Mouse (Mus musculus) CH12F3 (cell line): ENCODE measurements around the gene Commd3.

Experiments
- in situ Hi-C: fragments of 300-500 bp; cut with MboI; formaldehyde crosslinking; loops from 2 replicates; pipeline ENCODE4 v1.14.3; 2020; ENCODE audit warnings: low sequenced_read_pairs

Gene Commd3

GRCm38 (mm10) chr2:18686826-18687519 is 14.8 kb downstream of the Commd3 start:
- in situ Hi-C loops = no loop called here

GRCm38 (mm10) chr2:18687671-18688170 is 15.5 kb downstream of the Commd3 start:
- in situ Hi-C loops = no loop called here

- in situ Hi-C loops = no loop called here
Observed at GRCm38 (mm10) chr2:18688286-18688685, 16.1 kb downstream of the Commd3 start.

GRCm38 (mm10) chr2:18688708-18689063 is 16.5 kb downstream of the Commd3 start:
- in situ Hi-C loops = no loop called here

DNA sequence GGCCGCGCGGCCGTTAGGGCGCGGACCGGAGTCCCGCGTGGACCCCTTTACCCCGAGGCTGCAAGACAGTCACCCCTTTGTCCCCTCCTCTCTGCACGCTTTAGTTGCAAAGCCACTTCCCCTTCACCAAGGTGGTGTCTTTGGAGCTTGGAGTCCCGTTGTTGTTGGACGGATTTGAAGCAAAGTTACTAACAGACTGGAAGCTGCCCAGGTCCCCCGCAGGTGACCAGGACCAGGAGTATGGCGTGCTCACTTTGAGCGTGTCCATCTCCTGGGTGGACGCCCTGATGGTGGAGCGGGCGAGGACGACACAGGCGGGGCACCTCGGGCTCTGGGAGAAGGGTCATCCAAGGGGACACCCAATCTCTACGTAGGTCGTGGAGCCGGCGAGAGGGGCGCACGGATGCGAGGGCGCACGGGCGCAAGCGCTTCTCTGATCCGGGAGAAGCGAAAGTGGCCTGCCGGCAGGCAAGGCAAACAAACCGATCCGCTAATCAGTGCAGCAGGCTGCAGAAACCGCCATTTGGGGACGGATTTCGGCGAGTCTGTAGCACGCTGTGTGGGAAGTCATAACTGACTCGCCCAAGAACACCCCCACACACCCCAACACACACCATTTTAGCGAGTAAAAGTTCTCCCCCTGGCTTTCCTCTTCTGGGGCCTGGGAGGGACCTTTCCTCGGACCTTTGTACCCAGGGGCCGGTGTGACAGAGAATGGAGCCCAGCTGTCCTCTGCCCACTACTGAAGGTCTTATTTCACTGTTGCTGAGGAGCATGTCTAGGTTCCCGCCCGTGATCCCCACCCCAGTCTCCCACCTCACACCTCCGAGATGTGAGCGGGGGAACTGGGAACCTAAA is 17.1 kb downstream of the Commd3 start:
- in situ Hi-C loops = no loop called here

- in situ Hi-C loops = no loop called here
Observed at GRCm38 (mm10) chr2:18690055-18690691, 18.0 kb downstream of the Commd3 start.

DNA sequence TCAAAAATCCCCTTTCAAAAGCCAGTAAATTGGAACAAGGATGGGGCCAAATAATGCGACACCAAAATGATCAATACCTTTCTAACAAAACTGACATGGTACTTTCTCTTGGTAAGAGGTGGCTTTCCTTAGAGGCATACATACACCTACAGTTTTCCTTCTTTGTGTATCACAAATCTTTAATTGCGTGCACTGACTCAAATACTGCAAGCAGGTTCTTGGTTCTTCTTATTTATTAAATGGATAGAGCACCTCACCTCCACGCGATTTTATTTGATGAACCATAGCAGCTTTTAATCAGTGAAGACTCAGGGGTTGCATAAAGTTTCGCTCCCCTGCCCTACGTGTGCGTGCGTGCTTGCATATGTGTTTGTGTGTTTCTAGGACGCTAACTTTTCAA is 18.6 kb downstream of the Commd3 start:
- in situ Hi-C loops = no loop called here

- in situ Hi-C loops = no loop called here
Observed at GRCm38 (mm10) chr2:18692031-18692430, 19.8 kb downstream of the Commd3 start.

- in situ Hi-C loops = no loop called here
Observed at GRCm38 (mm10) chr2:18692548-18692947, 20.4 kb downstream of the Commd3 start.

DNA sequence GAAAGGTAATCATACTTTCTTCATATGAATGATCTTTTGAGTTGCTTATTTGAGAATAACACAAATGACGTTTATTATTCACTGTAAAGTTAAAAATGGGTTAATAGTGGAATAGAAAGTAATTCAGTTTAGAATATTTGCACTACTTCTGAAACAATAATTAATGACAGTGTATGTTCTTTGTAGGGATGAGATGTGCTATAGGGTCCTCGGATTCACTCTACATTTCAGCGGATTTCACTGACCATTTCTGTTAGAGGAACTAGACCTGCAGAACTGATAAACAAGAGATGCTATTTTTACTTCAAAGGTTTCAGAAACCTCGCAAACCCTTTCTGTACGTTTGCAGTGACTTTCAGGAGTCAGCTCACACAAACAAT is 21.3 kb downstream of the Commd3 start:
- in situ Hi-C loops = no loop called here

DNA sequence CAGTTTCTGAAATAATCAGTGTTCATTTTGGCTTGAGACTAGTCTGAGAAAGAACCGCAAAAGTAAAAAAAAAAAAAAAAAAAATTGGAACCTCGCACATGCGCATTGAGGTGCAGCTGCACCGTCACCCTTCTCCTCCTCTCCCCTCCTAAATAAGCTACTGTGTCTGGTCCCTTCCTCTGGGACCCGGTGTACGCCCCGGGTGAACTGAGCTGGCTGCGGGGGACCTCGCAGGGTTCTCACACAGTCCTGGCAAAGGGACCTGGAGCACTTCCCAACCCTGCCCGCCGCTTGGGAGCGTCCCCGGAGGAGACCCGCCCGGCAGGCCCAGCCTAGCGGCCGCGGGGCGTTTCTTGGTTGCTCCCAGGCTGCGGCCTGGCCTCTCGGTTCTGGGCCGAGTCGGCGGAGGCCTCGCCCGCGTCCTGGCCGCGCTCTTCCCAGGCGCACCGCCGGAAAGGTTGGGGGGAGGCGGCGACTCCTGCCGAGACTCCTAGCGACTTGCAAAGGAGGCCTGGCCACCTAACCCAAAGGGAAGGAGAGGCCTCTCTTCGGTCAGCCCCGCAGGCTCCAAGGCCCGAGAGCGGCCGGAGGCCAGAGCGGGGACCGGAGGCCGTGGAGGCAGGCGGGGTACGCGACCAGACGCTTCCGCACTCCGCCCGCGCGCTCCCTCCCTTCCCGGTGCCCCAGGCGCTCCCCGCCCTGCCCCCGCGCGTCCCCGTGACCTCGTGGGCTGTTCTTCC is 21.9 kb downstream of the Commd3 start, which contains the start of gene Spag6:
Gene Spag6 (plus strand): TSS at position 162 of the 740 bp plus-strand sequence.
- in situ Hi-C loops = no loop called here

DNA sequence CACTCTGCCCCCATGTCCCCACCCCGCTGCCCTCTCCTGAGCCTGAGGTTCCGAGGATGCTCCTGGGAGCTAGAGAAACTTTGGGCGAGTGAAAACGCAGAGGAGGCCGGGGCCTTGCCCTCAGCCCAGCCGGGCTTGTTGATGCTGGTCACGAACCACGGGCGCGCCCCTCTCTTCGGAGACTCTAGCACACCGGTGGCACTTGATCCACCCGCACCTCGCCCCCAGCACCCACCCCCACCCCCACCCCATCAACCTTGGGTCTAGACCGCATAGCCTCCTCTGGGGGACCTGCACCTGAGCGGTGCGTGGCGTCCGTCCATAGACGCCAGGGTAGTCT is 22.4 kb downstream of the Commd3 start:
- in situ Hi-C loops = no loop called here

- in situ Hi-C loops = no loop called here
Observed at GRCm38 (mm10) chr2:18695163-18695562, 23.0 kb downstream of the Commd3 start.

GRCm38 (mm10) chr2:18695629-18696150 is 23.5 kb downstream of the Commd3 start:
- in situ Hi-C loops = no loop called here

DNA sequence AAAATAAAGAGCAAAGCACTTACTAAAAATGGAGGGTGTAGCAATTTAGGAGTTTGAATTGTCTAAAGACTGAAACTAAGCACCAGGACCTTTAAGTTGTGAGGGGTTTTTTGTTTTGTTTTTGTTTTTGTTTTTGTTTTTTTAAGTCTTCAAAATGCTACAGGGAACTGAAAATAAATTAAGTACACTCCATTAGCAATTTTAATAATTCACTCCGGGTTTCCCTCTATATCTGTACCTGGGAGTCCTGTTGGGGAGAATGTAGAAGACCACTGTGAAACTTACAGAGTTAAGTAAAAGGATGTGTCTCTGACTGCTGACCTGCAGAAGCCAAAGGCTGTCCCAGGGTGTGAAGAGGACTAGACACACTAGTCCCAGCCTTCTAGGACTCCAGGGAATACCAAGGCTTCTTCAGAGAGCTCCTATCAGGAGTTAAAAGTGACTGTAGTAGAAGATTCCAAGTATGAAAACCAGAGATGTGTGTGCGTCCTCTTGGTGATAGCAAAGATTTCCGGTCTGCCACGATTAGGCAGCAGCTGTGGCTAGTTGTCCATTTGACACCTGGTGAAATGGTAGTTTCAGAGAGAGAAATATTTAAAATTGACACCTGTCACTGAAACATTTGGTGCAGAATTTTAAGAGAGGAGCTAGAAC is 25.5 kb downstream of the Commd3 start:
- in situ Hi-C loops = no loop called here

DNA sequence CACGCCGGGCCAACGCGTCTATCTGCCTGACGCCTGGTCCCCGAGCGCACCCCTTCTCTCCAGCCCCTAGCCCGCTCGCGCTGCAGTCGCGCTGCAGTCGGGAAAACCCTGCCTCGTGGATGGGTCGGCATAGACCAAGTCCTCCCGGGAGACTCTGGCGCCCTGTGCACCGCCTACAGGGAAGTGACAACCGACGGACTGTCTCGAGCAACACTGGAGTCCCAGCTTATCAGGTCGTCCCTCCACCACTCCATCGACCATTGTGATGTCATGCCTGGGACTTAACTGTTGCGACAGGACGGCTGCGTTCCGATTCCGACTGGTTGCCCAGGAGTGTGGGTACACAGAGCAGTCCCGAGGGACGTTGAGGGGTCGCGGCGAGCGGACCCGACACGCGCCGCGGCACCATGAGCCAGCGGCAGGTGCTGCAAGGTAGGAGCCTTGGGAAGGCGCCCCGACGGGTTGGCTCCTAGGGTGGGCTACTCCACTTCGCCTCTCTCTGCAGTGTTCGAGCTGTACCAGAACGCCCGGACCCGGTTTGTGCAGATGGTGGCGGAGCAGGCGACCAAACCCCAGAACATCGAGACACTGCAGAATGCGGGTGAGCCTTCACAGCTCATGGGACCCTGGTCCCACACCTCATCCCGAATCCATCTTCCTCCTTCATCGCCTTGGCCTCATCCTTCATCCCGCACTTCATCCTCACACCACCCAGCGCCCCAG is 26.6 kb downstream of the Commd3 start:
- in situ Hi-C loops = no loop called here

DNA sequence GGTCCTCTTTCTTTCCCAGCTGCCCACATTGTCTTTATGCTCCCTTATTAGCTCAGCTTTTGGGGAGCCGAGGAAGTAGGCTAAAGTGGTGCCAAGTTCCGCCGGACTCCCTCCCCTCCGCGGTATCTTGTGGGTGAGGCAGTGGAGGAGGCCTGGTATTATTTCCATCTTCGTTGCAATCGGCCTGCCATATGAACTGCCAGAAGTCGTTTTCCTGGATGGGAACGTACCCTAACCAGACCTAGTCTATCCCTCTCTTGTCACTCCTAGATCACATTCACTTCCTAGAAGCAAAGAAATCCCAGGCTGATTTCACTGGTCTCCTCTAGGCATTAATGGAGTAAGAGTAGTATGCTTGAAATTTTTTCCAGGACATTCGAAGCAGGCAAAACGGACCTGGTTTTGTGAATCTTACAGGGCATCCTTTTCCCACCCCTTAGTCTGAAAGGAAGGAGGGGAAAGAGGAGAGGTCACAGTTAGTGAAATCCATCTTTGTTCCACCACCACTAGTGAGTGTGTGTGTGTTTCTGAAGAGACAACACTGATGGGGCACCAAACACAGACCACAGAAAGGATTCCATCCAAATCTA is 27.3 kb downstream of the Commd3 start:
- in situ Hi-C loops = no loop called here

DNA sequence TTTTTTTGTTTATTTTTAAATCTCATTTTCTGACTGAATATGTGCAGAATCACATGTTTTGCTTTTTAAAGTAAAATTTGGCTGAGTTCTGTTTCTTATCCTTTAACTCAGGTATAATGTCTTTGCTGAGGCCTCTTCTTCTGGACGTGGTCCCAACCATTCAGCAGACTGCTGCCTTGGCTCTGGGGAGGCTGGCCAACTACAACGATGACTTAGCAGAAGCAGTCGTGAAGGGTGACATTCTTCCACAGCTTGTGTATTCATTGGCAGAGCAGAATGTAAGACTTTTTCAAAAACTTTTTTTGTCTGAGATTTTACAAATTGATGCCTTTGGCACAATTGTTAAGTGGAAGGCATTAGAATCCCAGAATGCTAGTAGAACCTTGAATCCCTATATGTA is 38.2 kb downstream of the Commd3 start:
- in situ Hi-C loops = no loop called here

DNA sequence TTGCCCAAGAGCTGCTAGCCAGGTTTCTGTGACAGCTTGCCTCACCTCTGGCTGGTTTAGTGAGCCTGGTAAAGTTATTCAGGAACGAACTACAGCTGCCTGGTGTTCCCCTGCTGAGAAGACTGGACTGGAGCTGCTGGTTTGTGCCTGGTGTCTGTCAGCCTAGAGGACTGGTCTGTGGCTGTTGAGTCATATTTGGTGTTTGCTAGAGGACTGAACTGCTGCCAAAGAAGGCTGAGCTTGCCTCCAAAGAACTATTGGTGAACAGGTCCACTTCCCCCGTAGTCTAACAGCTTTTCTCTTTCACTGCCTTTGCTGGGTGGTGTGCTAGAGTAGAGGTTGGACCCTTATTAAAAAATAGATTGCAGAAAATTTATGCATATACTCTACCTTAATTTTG is 40.9 kb downstream of the Commd3 start:
- in situ Hi-C loops = no loop called here
